8 mouse cellular contexts compared by ENCODE assay signal in genomic region chr10:128323516-128323915, GRCm38 (mm10). TPM values are rescaled to one million over a fixed set of nuclear protein-coding genes. Genes with fewer than 3 reads are reported as not detected.
A peak's percentile ranks its signal among the peaks of the same experiment; 100 is the strongest.
DNase-seq lines count a peak whose midpoint lies in the region; ATAC-seq and TF ChIP-seq lines count a peak whose summit lies in the region.

No protein-coding gene starts in this region.

- no peaks in the 10 kb centered on the region for H3K27me3 ChIP-seq in lung, embryonic 16.5 days (ENCODE audit: control insufficient read depth, insufficient read depth, low read depth, low read length)
- no peaks in the 10 kb centered on the region for H3K27me3 ChIP-seq in embryonic facial prominence, embryonic 14.5 days (replicated peaks; ENCODE audit: control insufficient read depth, insufficient read depth, low read length)
- no peaks in the 10 kb centered on the region for H3K27me3 ChIP-seq in limb, embryonic 11.5 days (ENCODE audit: control insufficient read depth, insufficient read depth, low read length)

- no peak for TF ChIP-seq CTCF in olfactory bulb, adult 2 months (IDR thresholded peaks at IDR 0.05; ENCODE audit: insufficient read depth, low read depth, low read length)

- H3K36me3 ChIP-seq in lung, embryonic 16.5 days (ENCODE audit: control insufficient read depth, insufficient read depth, low read length) = peaks cover 36% of the 10 kb centered on the region
- peaks cover 59% of the 10 kb centered on the region for H3K36me3 ChIP-seq in embryonic facial prominence, embryonic 14.5 days (ENCODE audit: control insufficient read depth, insufficient read depth, low read length)
- peaks cover 30% of the 10 kb centered on the region for H3K36me3 ChIP-seq in limb, embryonic 11.5 days (ENCODE audit: control insufficient read depth, insufficient read depth, low read length)

- TF ChIP-seq POLR2A in olfactory bulb, adult 2 months (IDR thresholded peaks at IDR 0.05; ENCODE audit: insufficient read depth, low read depth, low read length) = no peak

- H3K4me2 ChIP-seq in lung, embryonic 16.5 days (ENCODE audit: low read depth, low read length) = peak overlapping the region; percentile 77
- peak overlapping the region; percentile 72 for H3K4me2 ChIP-seq in embryonic facial prominence, embryonic 14.5 days (ENCODE audit: low read depth, low read length)
- peak overlapping the region; percentile 95 for H3K4me2 ChIP-seq in limb, embryonic 11.5 days (ENCODE audit: low read depth, severe bottlenecking)

- no peak for DNase-seq in lung, postnatal 36 days
- no peak for DNase-seq in embryonic facial prominence, embryonic 14.5 days (ENCODE audit: low spot score)
- no peak for DNase-seq in limb, embryonic 11.5 days (ENCODE audit: low spot score)
- DNase-seq in retina, postnatal 1 day = no peak
- no peak for DNase-seq in left cerebral cortex, postnatal 14 days (ENCODE audit: low spot score in 2 of 2)
- no peak for DNase-seq in urinary bladder, postnatal 14 days (ENCODE audit: low spot score)

- no peaks in the 10 kb centered on the region for H3K9me3 ChIP-seq in lung, embryonic 16.5 days (ENCODE audit: control insufficient read depth, low read length)
- H3K9me3 ChIP-seq in embryonic facial prominence, embryonic 14.5 days (ENCODE audit: control insufficient read depth, low read length) = no peaks in the 10 kb centered on the region
- no peaks in the 10 kb centered on the region for H3K9me3 ChIP-seq in limb, embryonic 11.5 days (ENCODE audit: control insufficient read depth, low read length)

- H3K4me3 ChIP-seq in lung, embryonic 16.5 days (ENCODE audit: low read length) = peak overlapping the region; percentile 80
- peak overlapping the region; percentile 74 for H3K4me3 ChIP-seq in embryonic facial prominence, embryonic 14.5 days (ENCODE audit: low read depth, low read length)
- peak overlapping the region; percentile 89 for H3K4me3 ChIP-seq in limb, embryonic 11.5 days (ENCODE audit: low read depth, low read length)
- peak overlapping the region; percentile 77 for H3K4me3 ChIP-seq in olfactory bulb, adult 2 months (ENCODE audit: insufficient read depth, low read depth, low read length)

- H3K9ac ChIP-seq in lung, embryonic 16.5 days (ENCODE audit: low read length) = peak overlapping the region; percentile 98
- peak overlapping the region; percentile 99 for H3K9ac ChIP-seq in embryonic facial prominence, embryonic 14.5 days (ENCODE audit: low read depth, low read length)
- H3K9ac ChIP-seq in limb, embryonic 11.5 days (ENCODE audit: low read length) = peak overlapping the region; percentile 99

- intact Hi-C loops in left cerebral cortex, postnatal 14 days (cut with DNase I) = no loop called here

- no peak for ATAC-seq in lung, embryonic 16.5 days (ENCODE audit: low read depth)
- ATAC-seq in embryonic facial prominence, embryonic 14.5 days (ENCODE audit: low read depth) = no peak
- ATAC-seq in limb, embryonic 11.5 days (ENCODE audit: insufficient number of reproducible peaks, low FRiP score, low TSS enrichment, low read depth) = no peak

- H3K4me1 ChIP-seq in lung, embryonic 16.5 days (replicated peaks; ENCODE audit: control insufficient read depth, insufficient read depth, low read length) = peaks cover 12% of the 10 kb centered on the region
- peaks cover 8% of the 10 kb centered on the region for H3K4me1 ChIP-seq in embryonic facial prominence, embryonic 14.5 days (ENCODE audit: control insufficient read depth, insufficient read depth, low read length)
- H3K4me1 ChIP-seq in limb, embryonic 11.5 days (ENCODE audit: control insufficient read depth, insufficient read depth, low read length) = peaks cover 11% of the 10 kb centered on the region; the same call in 1 of the 2 replicates
- H3K4me1 ChIP-seq in olfactory bulb, adult 2 months (ENCODE audit: control insufficient read depth, insufficient read depth, low read length) = peaks cover 15% of the 10 kb centered on the region

- 68% methylated on average over 8 of the region's 8 CpGs for WGBS in lung, embryonic 16.5 days
- 74% methylated on average over 8 of the region's 8 CpGs for WGBS in embryonic facial prominence, embryonic 14.5 days
- WGBS in limb, embryonic 11.5 days = 84% methylated on average over 8 of the region's 8 CpGs
- 83% methylated on average over 8 of the region's 8 CpGs for WGBS in olfactory bulb, adult 2 months

- no peak overlapping the region for H3K27ac ChIP-seq in lung, embryonic 16.5 days (ENCODE audit: low read length)
- peak overlapping the region; percentile 97; the same call in 1 of the 2 replicates for H3K27ac ChIP-seq in embryonic facial prominence, embryonic 14.5 days (replicated peaks; ENCODE audit: low read depth, low read length)
- 0 out of 2 replicates have a peak overlapping the region, but pooled peaks have one; percentile 96 for H3K27ac ChIP-seq in limb, embryonic 11.5 days (replicated peaks; ENCODE audit: low read depth, low read length)
- no peak overlapping the region for H3K27ac ChIP-seq in olfactory bulb, adult 2 months (ENCODE audit: insufficient read depth, low read depth, low read length)

RNA-seq across cellular contexts. Expression of gene Cnpy2, which starts 1.3 kb away (rescaled TPM):
- 326 and 347 TPM in 2 replicates for polyA plus RNA-seq in lung, embryonic 16.5 days (2015; fragmentation: Nextera tagmentation; extraction: Ambion mirVana)
- 350 and 364 TPM in 2 replicates for polyA plus RNA-seq in embryonic facial prominence, embryonic 14.5 days (2014; fragmentation: Nextera tagmentation; extraction: Ambion mirVana)
- 343 and 351 TPM in 2 replicates for polyA plus RNA-seq in limb, embryonic 11.5 days (2014; fragmentation: Nextera tagmentation; extraction: Ambion mirVana)
- polyA plus RNA-seq in olfactory bulb, adult 2 months (2012; ENCODE audit: insufficient read depth, insufficient read length, low replicate concordance, missing spikeins) = not detected in 2 replicates
- total RNA-seq in left cerebral cortex, postnatal 14 days (2021) = 10 to 100 TPM; 65.9 to 68.9 TPM

RNA-seq across cellular contexts. Expression of gene Cs, which starts 14.0 kb away (rescaled TPM):
- polyA plus RNA-seq in lung, embryonic 16.5 days (2015; fragmentation: Nextera tagmentation; extraction: Ambion mirVana) = 171 TPM in 2 replicates
- 199 and 201 TPM in 2 replicates for polyA plus RNA-seq in embryonic facial prominence, embryonic 14.5 days (2014; fragmentation: Nextera tagmentation; extraction: Ambion mirVana)
- polyA plus RNA-seq in limb, embryonic 11.5 days (2014; fragmentation: Nextera tagmentation; extraction: Ambion mirVana) = 231 and 232 TPM in 2 replicates
- polyA plus RNA-seq in olfactory bulb, adult 2 months (2012; ENCODE audit: insufficient read depth, insufficient read length, low replicate concordance, missing spikeins) = 262 TPM in 1 of 2 replicates, not detected in the other
- 100 to 1,000 TPM; 269 to 271 TPM for total RNA-seq in left cerebral cortex, postnatal 14 days (2021)

RNA-seq across cellular contexts. Expression of gene Pan2, which starts 20.4 kb away (rescaled TPM):
- 38.7 and 39.8 TPM in 2 replicates for polyA plus RNA-seq in lung, embryonic 16.5 days (2015; fragmentation: Nextera tagmentation; extraction: Ambion mirVana)
- 23.6 and 23.8 TPM in 2 replicates for polyA plus RNA-seq in embryonic facial prominence, embryonic 14.5 days (2014; fragmentation: Nextera tagmentation; extraction: Ambion mirVana)
- 37.5 and 38.7 TPM in 2 replicates for polyA plus RNA-seq in limb, embryonic 11.5 days (2014; fragmentation: Nextera tagmentation; extraction: Ambion mirVana)
- not detected in 2 replicates for polyA plus RNA-seq in olfactory bulb, adult 2 months (2012; ENCODE audit: insufficient read depth, insufficient read length, low replicate concordance, missing spikeins)
- 10 to 100 TPM; 13.3 to 13.4 TPM for total RNA-seq in left cerebral cortex, postnatal 14 days (2021)

RNA-seq across cellular contexts. Expression of gene Il23a, which starts 25.0 kb away (rescaled TPM):
- 0.34 and 0.38 TPM in 2 replicates for polyA plus RNA-seq in lung, embryonic 16.5 days (2015; fragmentation: Nextera tagmentation; extraction: Ambion mirVana)
- 0.20 and 0.29 TPM in 2 replicates for polyA plus RNA-seq in embryonic facial prominence, embryonic 14.5 days (2014; fragmentation: Nextera tagmentation; extraction: Ambion mirVana)
- polyA plus RNA-seq in limb, embryonic 11.5 days (2014; fragmentation: Nextera tagmentation; extraction: Ambion mirVana) = not detected in 2 replicates
- not detected in 2 replicates for polyA plus RNA-seq in olfactory bulb, adult 2 months (2012; ENCODE audit: insufficient read depth, insufficient read length, low replicate concordance, missing spikeins)
- total RNA-seq in left cerebral cortex, postnatal 14 days (2021) = 1 to 10 TPM in 1 of 2 experiments, under 1 TPM in 1; 0.97 to 1.4 TPM

RNA-seq across cellular contexts. Expression of gene Coq10a, which starts 45.3 kb away (rescaled TPM):
- polyA plus RNA-seq in lung, embryonic 16.5 days (2015; fragmentation: Nextera tagmentation; extraction: Ambion mirVana) = 3.7 and 4.6 TPM in 2 replicates
- polyA plus RNA-seq in embryonic facial prominence, embryonic 14.5 days (2014; fragmentation: Nextera tagmentation; extraction: Ambion mirVana) = 15.6 and 16.8 TPM in 2 replicates
- 8.5 and 11.0 TPM in 2 replicates for polyA plus RNA-seq in limb, embryonic 11.5 days (2014; fragmentation: Nextera tagmentation; extraction: Ambion mirVana)
- polyA plus RNA-seq in olfactory bulb, adult 2 months (2012; ENCODE audit: insufficient read depth, insufficient read length, low replicate concordance, missing spikeins) = not detected in 2 replicates
- 10 to 100 TPM; 72.0 to 74.4 TPM for total RNA-seq in left cerebral cortex, postnatal 14 days (2021)

Comparison
In these comparisons a context has a peak if more than half of its experiments do, and no peak if none do; other contexts are left out.
1. H3K27ac ChIP-seq: peak in embryonic facial prominence, embryonic 14.5 days (single experiment) and limb, embryonic 11.5 days (single experiment); none in lung, embryonic 16.5 days (single experiment) and olfactory bulb, adult 2 months (single experiment).
2. Peak in every context shown above with its lines, with median percentiles within 50 percentile points of each other: H3K4me2 ChIP-seq, H3K4me3 ChIP-seq and H3K9ac ChIP-seq.